Mouse (Mus musculus) midbrain, embryonic 11.5 days (tissue): Measurements from ENCODE around the gene Zfp804a. TPM values are rescaled to one million over a fixed set of nuclear protein-coding genes. Genes with fewer than 3 reads are reported as not detected.
A peak's percentile ranks its signal among the peaks of the same experiment; 100 is the strongest.

Experiments used
- ATAC-seq: fragments of 200-750 bp; cut with Nextera tagmentation; 2 replicates; pipeline ENCODE4 v1.8.0; 2017; ENCODE audit warnings: moderate TSS enrichment, moderate library complexity; ENCODE audit not compliant: low FRiP score
- DNase-seq: peaks from one replicate; pipeline ENCODE4 v3.0.0; 2015; ENCODE audit warnings: low spot score; ENCODE audit errors: missing footprints
- H3K27ac ChIP-seq: fragments of 300-500 bp; sonication (generic); 2 replicates; pipeline ENCODE4 v1.5.1; 2014; ENCODE audit warnings: low read depth, low read length
- H3K27me3 ChIP-seq: fragments of 300-500 bp; sonication (generic); 2 replicates; pipeline ENCODE4 v1.6.1; 2014; ENCODE audit warnings: mild to moderate bottlenecking, low read length, moderate library complexity, mixed read lengths; ENCODE audit not compliant: control insufficient read depth, insufficient read depth
- H3K36me3 ChIP-seq: fragments of 300-500 bp; sonication (generic); 2 replicates; pipeline ENCODE4 v1.6.1; 2014; ENCODE audit warnings: mild to moderate bottlenecking, low read length, moderate library complexity, mixed read lengths; ENCODE audit not compliant: control insufficient read depth, insufficient read depth
- H3K4me1 ChIP-seq: fragments of 300-500 bp; sonication (generic); 2 replicates; pipeline ENCODE4 v1.6.1; 2014; ENCODE audit warnings: low read length; ENCODE audit not compliant: control insufficient read depth, insufficient read depth
- H3K4me2 ChIP-seq: fragments of 300-500 bp; sonication (generic); 2 replicates; pipeline ENCODE4 v1.6.1; 2014; ENCODE audit warnings: mild to moderate bottlenecking, moderate library complexity
- H3K4me3 ChIP-seq: fragments of 300-500 bp; sonication (generic); 2 replicates; pipeline ENCODE4 v1.5.1; 2014; ENCODE audit warnings: low read depth, low read length
- H3K9ac ChIP-seq: fragments of 300-500 bp; sonication (generic); 2 replicates; pipeline ENCODE4 v1.6.1; 2014; ENCODE audit warnings: low read length
- H3K9me3 ChIP-seq: fragments of 300-500 bp; sonication (generic); 2 replicates; pipeline ENCODE4 v1.6.1; 2016; ENCODE audit warnings: low read length; ENCODE audit not compliant: control insufficient read depth
- WGBS: fragments of 180-500 bp; shearing (Covaris S2); extraction: QIAGEN DNeasy Blood & Tissue Kit; methylation state at CpG from one replicate; pipeline ENCODE4 v1.1.7; 2014; 5-methylcytosine and 5-hydroxymethylcytosine counted together
- polyA plus RNA-seq: library from polyadenylated mRNA; unstranded; fragments of >200 nt; fragmentation: Nextera tagmentation; extraction: Ambion mirVana; gene quantifications from 2 replicates; pipeline ENCODE4 v1.2.1, GENCODE M21; 2014

The Zfp804a gene
- polyA plus RNA-seq, 1 experiment from 2014 or later = 1.5 TPM

GRCm38 (mm10) chr2:82080678-82081077 is 27.7 kb downstream of the Zfp804a start:
- Histone ChIP-seq H3K27me3 (no peaks in the 10 kb centered on the region), H3K4me2 (no peak overlapping the region), H3K9me3 (no peaks in the 10 kb centered on the region), H3K4me1 (no peaks in the 10 kb centered on the region), H3K4me3 (no peak overlapping the region), H3K36me3 (no peaks in the 10 kb centered on the region), H3K9ac (no peak overlapping the region), H3K27ac (no peak overlapping the region)
- ATAC-seq = no peak
- WGBS = 80% methylated on average over 4 of the region's 4 CpGs
- DNase-seq = no peak

DNA sequence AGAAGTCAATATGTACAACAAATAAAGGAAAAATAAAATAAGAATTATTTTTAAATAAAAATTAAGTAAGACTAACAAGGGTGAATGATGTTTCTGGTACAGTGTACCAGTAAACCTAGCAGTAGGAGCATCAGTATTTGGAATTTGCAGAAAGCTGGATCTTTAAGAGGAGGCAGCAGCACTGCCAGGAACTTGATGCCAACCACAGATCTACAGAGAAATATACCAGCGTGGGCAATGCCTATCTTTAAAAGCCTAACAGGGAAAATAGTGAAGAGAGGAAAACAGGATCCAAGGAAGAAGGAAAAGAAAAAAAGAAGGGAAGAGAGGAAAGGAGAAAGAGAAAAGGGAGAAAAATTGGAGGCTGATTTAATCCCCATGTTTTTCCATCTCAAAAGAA is 60.1 kb downstream of the Zfp804a start:
- WGBS = 86% methylated on average over 1 of the region's 1 CpGs
- ATAC-seq (no peak), DNase-seq (no peak)
- Histone ChIP-seq H3K4me2 (no peak overlapping the region), H3K36me3 (no peaks in the 10 kb centered on the region), H3K27me3 (no peaks in the 10 kb centered on the region), H3K9ac (no peak overlapping the region), H3K27ac (no peak overlapping the region), H3K9me3 (no peaks in the 10 kb centered on the region), H3K4me1 (no peaks in the 10 kb centered on the region), H3K4me3 (no peak overlapping the region)

GRCm38 (mm10) chr2:82113650-82114049 is 60.6 kb downstream of the Zfp804a start:
- Histone ChIP-seq H3K4me1 (no peaks in the 10 kb centered on the region), H3K27me3 (no peaks in the 10 kb centered on the region), H3K9ac (no peak overlapping the region), H3K9me3 (no peaks in the 10 kb centered on the region), H3K36me3 (no peaks in the 10 kb centered on the region), H3K4me2 (no peak overlapping the region), H3K27ac (no peak overlapping the region), H3K4me3 (no peak overlapping the region)
- DNase-seq = no peak
- ATAC-seq = no peak
- 79% methylated on average over 2 of the region's 2 CpGs for WGBS

DNA sequence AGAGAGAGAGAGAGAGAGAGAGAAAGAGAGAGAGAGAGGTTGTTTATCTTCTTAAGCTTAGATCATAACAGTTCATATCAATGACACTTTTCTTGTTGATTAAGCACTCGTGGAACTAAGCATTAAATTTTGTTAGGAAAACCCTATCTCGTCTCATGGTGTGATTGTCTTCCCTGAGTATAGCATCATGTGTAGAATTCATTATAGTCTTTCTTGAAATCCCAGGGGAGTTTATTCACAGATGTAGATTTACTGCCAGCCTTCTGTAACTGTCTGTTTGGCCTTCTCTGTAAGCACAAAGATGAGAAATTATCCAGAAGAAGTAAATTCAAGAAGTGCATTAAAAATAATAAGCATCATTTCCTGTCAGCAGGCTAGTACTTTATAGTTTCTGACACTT is 66.6 kb downstream of the Zfp804a start:
- Histone ChIP-seq H3K9ac (no peak overlapping the region), H3K4me3 (no peak overlapping the region), H3K4me1 (no peaks in the 10 kb centered on the region), H3K27me3 (no peaks in the 10 kb centered on the region), H3K4me2 (no peak overlapping the region), H3K27ac (no peak overlapping the region), H3K9me3 (no peaks in the 10 kb centered on the region), H3K36me3 (no peaks in the 10 kb centered on the region)
- DNase-seq (no peak), ATAC-seq (no peak)
- WGBS = 64% methylated on average over 2 of the region's 2 CpGs

DNA sequence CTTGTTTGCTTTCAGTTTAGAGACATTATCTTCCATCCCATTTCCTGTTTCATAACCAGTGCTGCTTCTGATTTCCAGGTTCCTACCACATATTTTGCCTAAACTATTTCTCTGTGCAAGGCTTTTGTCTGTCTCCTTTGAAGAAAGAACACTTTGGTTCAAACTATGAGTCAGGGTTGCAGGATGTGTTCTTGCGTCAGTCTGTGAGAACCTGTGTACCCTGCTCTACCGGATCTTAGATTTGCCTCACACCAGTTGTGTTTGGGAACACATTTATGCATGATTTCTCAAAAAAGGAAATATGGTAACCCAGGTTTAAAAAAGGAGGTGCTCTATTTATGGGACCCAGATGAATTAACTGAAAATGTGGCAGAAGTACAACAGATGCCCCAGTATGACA is 125.7 kb downstream of the Zfp804a start:
- no peaks in the 10 kb centered on the region for H3K9me3 ChIP-seq
- H3K27me3 ChIP-seq = no peaks in the 10 kb centered on the region
- DNase-seq = no peak
- no peak overlapping the region for H3K4me2 ChIP-seq
- H3K4me1 ChIP-seq = no peaks in the 10 kb centered on the region
- no peak overlapping the region for H3K9ac ChIP-seq
- no peaks in the 10 kb centered on the region for H3K36me3 ChIP-seq
- 97% methylated on average over 2 of the region's 2 CpGs for WGBS
- H3K4me3 ChIP-seq = no peak overlapping the region
- H3K27ac ChIP-seq = no peak overlapping the region
- ATAC-seq = no peak

GRCm38 (mm10) chr2:82181010-82181409 is 128.0 kb downstream of the Zfp804a start:
- Histone ChIP-seq H3K36me3 (no peaks in the 10 kb centered on the region), H3K4me2 (no peak overlapping the region), H3K4me3 (no peak overlapping the region), H3K4me1 (no peaks in the 10 kb centered on the region), H3K9me3 (no peaks in the 10 kb centered on the region), H3K27me3 (no peaks in the 10 kb centered on the region), H3K9ac (no peak overlapping the region), H3K27ac (no peak overlapping the region)
- no peak for DNase-seq
- no peak for ATAC-seq
- WGBS = 100% methylated on average over 1 of the region's 1 CpGs

DNA sequence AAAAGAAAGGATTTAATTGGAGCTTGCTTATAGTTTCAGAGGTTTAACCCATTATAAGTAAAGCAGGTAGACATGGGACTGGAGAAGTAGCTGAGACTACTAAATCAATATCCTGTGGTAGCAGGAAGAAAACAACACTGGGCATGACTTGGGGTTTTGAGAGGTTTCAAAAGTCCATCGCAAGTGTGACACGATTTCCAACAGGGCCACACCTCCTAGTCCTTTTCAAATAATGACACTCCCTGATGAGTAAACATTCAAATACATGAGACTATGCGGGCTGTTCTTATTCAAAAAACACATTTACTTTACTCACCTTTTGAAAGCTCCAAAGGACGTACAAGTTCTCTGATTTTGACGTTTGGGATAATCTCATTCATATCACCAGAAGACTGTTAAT is 146.9 kb downstream of the Zfp804a start:
- Histone ChIP-seq H3K4me2 (no peak overlapping the region), H3K27ac (no peak overlapping the region), H3K27me3 (no peaks in the 10 kb centered on the region), H3K4me1 (no peaks in the 10 kb centered on the region), H3K9ac (no peak overlapping the region), H3K4me3 (no peak overlapping the region), H3K36me3 (no peaks in the 10 kb centered on the region), H3K9me3 (no peaks in the 10 kb centered on the region)
- ATAC-seq = no peak
- no peak for DNase-seq
- WGBS = 87% methylated on average over 5 of the region's 5 CpGs

DNA sequence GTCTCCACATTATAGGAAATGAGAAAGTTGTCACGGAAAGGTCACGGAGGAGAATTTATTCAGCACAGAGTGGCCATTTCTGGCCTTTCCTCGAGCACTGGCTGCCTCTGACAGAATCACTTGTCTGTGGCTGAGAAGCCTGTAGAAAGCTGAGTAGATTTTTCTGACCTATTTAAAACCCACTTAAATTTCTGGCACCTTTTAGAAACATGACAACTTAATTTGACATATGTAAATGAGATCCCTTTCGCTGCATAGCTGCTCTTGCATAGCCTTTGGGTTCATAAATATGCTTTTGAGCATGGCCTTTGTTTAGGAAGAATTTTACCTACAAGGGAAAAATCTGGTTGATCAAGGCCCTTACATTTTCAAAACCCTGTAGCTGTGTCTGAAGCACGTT is 147.6 kb downstream of the Zfp804a start:
- WGBS = 74% methylated on average over 5 of the region's 5 CpGs
- Histone ChIP-seq H3K27ac (no peak overlapping the region), H3K36me3 (no peaks in the 10 kb centered on the region), H3K9me3 (no peaks in the 10 kb centered on the region), H3K4me1 (no peaks in the 10 kb centered on the region), H3K4me2 (no peak overlapping the region), H3K9ac (no peak overlapping the region), H3K4me3 (no peak overlapping the region), H3K27me3 (no peaks in the 10 kb centered on the region)
- ATAC-seq (no peak), DNase-seq (no peak)

- H3K4me3 ChIP-seq = no peak overlapping the region
- H3K27ac ChIP-seq = no peak overlapping the region
- no peaks in the 10 kb centered on the region for H3K27me3 ChIP-seq
- 84% methylated on average over 1 of the region's 1 CpGs for WGBS
- ATAC-seq = no peak
- H3K36me3 ChIP-seq = no peaks in the 10 kb centered on the region
- no peaks in the 10 kb centered on the region for H3K4me1 ChIP-seq
- H3K4me2 ChIP-seq = no peak overlapping the region
- no peak overlapping the region for H3K9ac ChIP-seq
- peak; percentile 68 for DNase-seq
- H3K9me3 ChIP-seq = no peaks in the 10 kb centered on the region
Observed at GRCm38 (mm10) chr2:82210605-82211004, 157.6 kb downstream of the Zfp804a start.

DNA sequence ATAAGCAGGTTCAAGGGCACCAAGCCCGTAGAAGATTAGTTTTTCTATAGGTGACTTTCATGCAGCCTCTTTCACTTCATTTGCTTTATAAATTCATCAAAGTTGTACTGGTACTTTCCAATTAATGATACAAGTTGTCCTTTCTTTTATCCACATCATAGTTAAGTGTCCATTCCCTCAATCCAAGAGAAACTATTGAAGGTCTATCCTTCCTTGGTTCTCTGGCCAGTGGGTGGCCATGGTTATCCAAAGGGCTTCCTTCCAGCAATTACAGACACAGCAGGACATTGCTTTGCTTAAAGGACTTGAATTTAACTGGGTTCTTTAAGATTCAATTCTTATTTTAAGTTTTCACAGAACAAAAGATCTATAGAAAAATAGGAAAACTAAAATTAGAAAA is 158.9 kb downstream of the Zfp804a start:
- Histone ChIP-seq H3K9me3 (no peaks in the 10 kb centered on the region), H3K4me2 (no peak overlapping the region), H3K9ac (no peak overlapping the region), H3K27ac (no peak overlapping the region), H3K36me3 (no peaks in the 10 kb centered on the region), H3K4me3 (no peak overlapping the region), H3K27me3 (no peaks in the 10 kb centered on the region), H3K4me1 (no peaks in the 10 kb centered on the region)
- 53% methylated on average over 1 of the region's 1 CpGs for WGBS
- DNase-seq = peak; percentile 26
- no peak for ATAC-seq
